10 mouse cellular contexts compared by ENCODE assay signal in genomic region chr11:68754283-68754682, GRCm38 (mm10).
DNase-seq lines count a peak whose midpoint lies in the region; ATAC-seq lines count a peak whose summit lies in the region.
"Had no signal": no experiment of that assay in that cellular context is flagged by ENCODE, and none has a peak within 500 bp of the region (broad histone marks: within the 10 kb centered on the region; RNA-seq: fewer than 3 reads in every experiment).

No protein-coding gene starts in this region.

- H3K9ac ChIP-seq in neural tube, embryonic 13.5 days = 0 out of 2 replicates have a peak overlapping the region, but pooled peaks have one; percentile 4
- H3K9ac ChIP-seq: heart, embryonic 12.5 days had no signal

- ATAC-seq in neural tube, embryonic 13.5 days (ENCODE audit: low read depth) = no peak

- no peak overlapping the region for H3K4me3 ChIP-seq in neural tube, embryonic 13.5 days
- H3K4me3 ChIP-seq: heart, embryonic 12.5 days had no signal

- peaks cover 29% of the 10 kb centered on the region for H3K4me1 ChIP-seq in neural tube, embryonic 13.5 days (replicated peaks)

- DNase-seq in neural tube, embryonic 10.5 days (ENCODE audit: extremely low spot score, low spot score) = no peak
- DNase-seq in forelimb bud, embryonic 11.5 days (ENCODE audit: low read depth, low spot score) = peak; percentile 84
- peak; percentile 24 to 54 for DNase-seq in kidney, postnatal 36 days
- DNase-seq in adrenal gland, postnatal 14 days = no peak
- no peak for DNase-seq in urinary bladder, postnatal 36 days (ENCODE audit: low spot score in 2 of 2)
- no peak for DNase-seq in layer of hippocampus, adult 9-11 months
- DNase-seq: right cerebral cortex, postnatal 14 days had no signal

- WGBS in neural tube, embryonic 13.5 days = 35% methylated on average over 7 of the region's 7 CpGs

- H3K36me3 ChIP-seq in neural tube, embryonic 13.5 days = peaks cover 6% of the 10 kb centered on the region; the same call in 1 of the 2 replicates

- no peaks in the 10 kb centered on the region for H3K27me3 ChIP-seq in neural tube, embryonic 13.5 days
- H3K27me3 ChIP-seq: heart, embryonic 12.5 days had no signal

- peak overlapping the region; percentile 39 for H3K27ac ChIP-seq in neural tube, embryonic 13.5 days (replicated peaks)

- no peak overlapping the region for H3K4me2 ChIP-seq in neural tube, embryonic 13.5 days
- H3K4me2 ChIP-seq: heart, embryonic 12.5 days; liver, embryonic 11.5 days had no signal

- H3K9me3 ChIP-seq in neural tube, embryonic 13.5 days = no peaks in the 10 kb centered on the region
- H3K9me3 ChIP-seq: heart, embryonic 12.5 days had no signal

Comparison
In these comparisons a context has a peak if more than half of its experiments do, and no peak if none do; other contexts are left out.
1. DNase-seq: peak in forelimb bud, embryonic 11.5 days (single experiment) and kidney, postnatal 36 days (2 of 2); none in neural tube, embryonic 10.5 days (single experiment), adrenal gland, postnatal 14 days (single experiment), urinary bladder, postnatal 36 days (0 of 2) and layer of hippocampus, adult 9-11 months (single experiment).